Mouse (Mus musculus) T-helper 17 cell (primary cell): Measurements from ENCODE around the gene Sstr4.

Experiments
- in situ Hi-C, 2 experiments: fragments of 300-600 bp; cut with MboI, MseI; formaldehyde crosslinking; loops; 1 replicate in 1 of 2; 2 replicates in 1 of 2; pipeline ENCODE4 v1.15.1; 2025; ENCODE audit warnings: high pct_unique_total_duplicates in 2 of 2

Sstr4 gene

GRCm38 (mm10) chr2:148393846-148394245, 1.3 kb upstream of the Sstr4 start:
- in situ Hi-C loops: no loop called here

- in situ Hi-C loops: no loop called here
These were observed 1.1 kb downstream of the Sstr4 start for GRCm38 (mm10) chr2:148396209-148396608.

GRCm38 (mm10) chr2:148397015-148397783, 2.1 kb downstream of the Sstr4 start:
- in situ Hi-C loops: no loop called here

- in situ Hi-C loops: no loop called here
These were observed 2.6 kb downstream of the Sstr4 start for GRCm38 (mm10) chr2:148397784-148398100.

GRCm38 (mm10) chr2:148398901-148399685, 3.9 kb downstream of the Sstr4 start:
- in situ Hi-C loops: no loop called here

GRCm38 (mm10) chr2:148402227-148402626, 7.1 kb downstream of the Sstr4 start:
- in situ Hi-C loops: no loop called here

GRCm38 (mm10) chr2:148404906-148405305, 9.8 kb downstream of the Sstr4 start:
- in situ Hi-C loops: loop anchor here in 1 of 2 experiments (5.0 kb wide), 1 partner anchor 172 kb away; no protein-coding TSS in a partner anchor

- in situ Hi-C loops: loop anchor here in 1 of 2 experiments (5.0 kb wide), 1 partner anchor 171 kb away; no protein-coding TSS in a partner anchor
These were observed 11.2 kb downstream of the Sstr4 start for GRCm38 (mm10) chr2:148406160-148406970.

- in situ Hi-C loops: loop anchor here in 1 of 2 experiments (5.0 kb wide), 1 partner anchor 170 kb away; no protein-coding TSS in a partner anchor
These were observed 12.1 kb downstream of the Sstr4 start for GRCm38 (mm10) chr2:148406971-148407869.

- in situ Hi-C loops: loop anchor here in 1 of 2 experiments (5.0 kb wide), 1 partner anchor 169 kb away; no protein-coding TSS in a partner anchor
These were observed 13.0 kb downstream of the Sstr4 start, which contains the start of gene Thbd for GRCm38 (mm10) chr2:148407870-148408760. Gene Thbd (minus strand): TSS chr2:148408188.

GRCm38 (mm10) chr2:148408761-148409120, 13.6 kb downstream of the Sstr4 start:
- in situ Hi-C loops: loop anchor here in 1 of 2 experiments (5.0 kb wide), 1 partner anchor 169 kb away; no protein-coding TSS in a partner anchor

- in situ Hi-C loops: loop anchor here in 1 of 2 experiments (5.0 kb wide), 1 partner anchor 168 kb away; no protein-coding TSS in a partner anchor
These were observed 14.0 kb downstream of the Sstr4 start for GRCm38 (mm10) chr2:148409141-148409540.

- in situ Hi-C loops: loop anchor here in 1 of 2 experiments (5.0 kb wide), 1 partner anchor 167 kb away; no protein-coding TSS in a partner anchor
These were observed 14.7 kb downstream of the Sstr4 start for GRCm38 (mm10) chr2:148409821-148410220.

- in situ Hi-C loops: no loop called here
These were observed 24.0 kb downstream of the Sstr4 start for GRCm38 (mm10) chr2:148419151-148419550.

GRCm38 (mm10) chr2:148419776-148420175, 24.6 kb downstream of the Sstr4 start:
- in situ Hi-C loops: no loop called here

- in situ Hi-C loops: no loop called here
These were observed 26.0 kb downstream of the Sstr4 start for GRCm38 (mm10) chr2:148421112-148421511.

GRCm38 (mm10) chr2:148421706-148422105, 26.6 kb downstream of the Sstr4 start:
- in situ Hi-C loops: no loop called here

GRCm38 (mm10) chr2:148425709-148426382, 30.7 kb downstream of the Sstr4 start:
- in situ Hi-C loops: no loop called here

GRCm38 (mm10) chr2:148427553-148427952, 32.4 kb downstream of the Sstr4 start:
- in situ Hi-C loops: no loop called here
